Mouse (Mus musculus) adrenal gland (tissue): Measurements from ENCODE around the gene Hyal1.

Experiments
- intact Hi-C: fragments of 180-260 bp; cut with DNase I; formaldehyde crosslinking; loops from one replicate; pipeline ENCODE4 v1.15.1; 2025
- long read RNA-seq, 2 experiments: library from polyadenylated mRNA; unstranded; transcript quantifications; one replicate each; pipeline ENCODE4 v2.0.0; 2020; ENCODE audit warnings: borderline replicate concordance in 1 of 2; ENCODE audit not compliant: insufficient replicate concordance in 1 of 2

The Hyal1 gene
- long read RNA-seq, experiment 1, transcript Hyal1-205 (1 exons, 2,078 nt) = major isoform, 5 of 8 reads
- long read RNA-seq, experiment 1, partial matches to known transcripts = 0 of 8 reads
- long read RNA-seq, experiment 1, other reads (novel, unspliced or antisense) = 0 of 8 reads
- long read RNA-seq, experiment 2, partial matches to known transcripts = 0 of 7 reads
- long read RNA-seq, experiment 2, other reads (novel, unspliced or antisense) = 0 of 7 reads

DNA sequence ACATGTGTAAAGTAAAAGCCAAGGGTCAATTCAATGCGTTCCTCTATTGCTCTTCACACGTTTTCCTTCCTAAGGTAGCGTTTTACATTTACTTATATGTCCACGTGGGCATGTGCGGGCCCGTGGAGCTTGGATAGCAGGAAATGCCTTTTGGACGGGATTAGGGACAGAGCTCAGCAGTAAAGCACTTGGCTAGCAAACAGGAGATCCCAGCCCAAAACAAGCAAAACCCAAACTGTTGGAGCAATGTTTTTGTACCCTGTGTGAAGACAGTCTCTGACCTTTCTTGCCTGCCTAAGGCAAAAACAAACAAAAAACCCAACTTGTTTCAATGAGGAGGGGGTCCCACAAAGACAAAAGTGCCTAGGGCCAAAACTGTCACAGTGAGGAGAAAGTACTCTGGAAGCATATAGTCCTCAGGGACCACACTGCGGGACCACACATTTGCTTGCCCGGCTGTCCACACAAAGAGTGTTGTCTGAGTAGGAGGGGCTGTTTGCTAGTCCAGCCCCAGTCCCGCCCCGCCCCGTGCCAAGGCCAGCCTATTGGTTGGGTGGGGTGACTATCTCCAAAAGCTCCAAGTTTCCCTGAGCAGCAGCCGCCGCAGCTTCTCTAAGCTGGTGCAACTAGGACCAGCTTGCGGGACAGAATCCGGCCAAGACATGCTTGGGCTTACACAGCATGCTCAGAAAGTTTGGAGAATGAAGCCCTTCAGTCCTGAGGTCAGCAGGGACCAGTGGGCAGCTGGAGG is at the start of gene Hyal1:
Hyal1 (plus strand) TSS at position 571 of the 751 bp plus-strand sequence.
- intact Hi-C loops = no loop called here

GRCm38 (mm10) chr9:107533791-107534407 is 42.8 kb upstream of the Hyal1 start, which contains the start of gene Tmem115:
Tmem115 (plus strand) TSS chr9:107533945.
- intact Hi-C loops = no loop called here

DNA sequence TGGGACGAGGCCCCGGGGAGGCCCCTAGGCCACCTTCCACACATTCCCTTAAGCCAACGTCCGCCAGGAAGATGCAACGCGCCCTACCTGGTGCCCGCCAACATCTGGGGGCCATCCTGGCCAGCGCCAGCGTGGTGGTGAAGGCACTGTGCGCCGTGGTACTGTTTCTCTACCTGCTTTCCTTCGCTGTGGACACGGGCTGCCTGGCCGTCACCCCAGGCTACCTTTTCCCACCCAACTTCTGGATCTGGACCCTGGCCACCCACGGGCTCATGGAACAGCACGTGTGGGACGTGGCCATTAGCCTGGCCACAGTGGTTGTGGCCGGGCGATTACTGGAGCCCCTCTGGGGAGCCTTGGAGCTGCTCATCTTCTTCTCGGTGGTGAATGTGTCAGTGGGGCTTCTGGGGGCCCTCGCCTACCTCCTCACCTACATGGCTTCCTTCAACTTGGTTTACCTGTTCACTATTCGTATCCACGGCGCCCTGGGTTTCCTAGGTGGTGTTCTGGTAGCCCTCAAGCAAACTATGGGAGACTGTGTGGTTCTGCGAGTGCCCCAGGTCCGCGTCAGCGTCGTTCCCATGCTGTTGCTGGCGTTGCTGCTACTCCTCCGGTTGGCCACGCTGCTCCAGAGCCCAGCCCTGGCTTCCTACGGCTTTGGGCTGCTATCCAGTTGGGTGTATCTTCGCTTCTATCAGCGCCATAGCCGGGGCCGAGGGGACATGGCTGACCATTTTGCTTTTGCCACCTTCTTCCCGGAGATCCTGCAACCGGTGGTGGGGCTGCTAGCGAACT is 42.1 kb upstream of the Hyal1 start:
- intact Hi-C loops = no loop called here

DNA sequence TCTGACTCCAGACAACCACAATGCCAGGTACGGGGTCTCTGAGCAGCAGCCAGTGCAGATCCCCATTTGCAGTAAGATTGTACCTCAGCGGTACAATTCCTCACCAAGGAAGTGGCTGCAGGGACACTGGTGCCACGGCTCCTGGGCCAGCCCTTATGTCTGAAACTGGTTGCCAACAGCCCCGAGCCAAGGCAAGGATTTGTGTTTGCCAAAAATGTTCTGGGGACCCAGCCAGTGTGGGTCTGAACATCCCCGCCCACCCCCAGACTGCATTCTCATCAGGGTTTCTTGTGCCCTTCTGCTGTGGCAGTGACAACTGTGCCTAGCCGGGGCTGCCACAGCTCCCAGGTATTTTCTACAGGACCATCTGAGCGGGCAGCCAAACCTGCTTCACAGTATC is 38.5 kb upstream of the Hyal1 start:
- intact Hi-C loops = no loop called here

DNA sequence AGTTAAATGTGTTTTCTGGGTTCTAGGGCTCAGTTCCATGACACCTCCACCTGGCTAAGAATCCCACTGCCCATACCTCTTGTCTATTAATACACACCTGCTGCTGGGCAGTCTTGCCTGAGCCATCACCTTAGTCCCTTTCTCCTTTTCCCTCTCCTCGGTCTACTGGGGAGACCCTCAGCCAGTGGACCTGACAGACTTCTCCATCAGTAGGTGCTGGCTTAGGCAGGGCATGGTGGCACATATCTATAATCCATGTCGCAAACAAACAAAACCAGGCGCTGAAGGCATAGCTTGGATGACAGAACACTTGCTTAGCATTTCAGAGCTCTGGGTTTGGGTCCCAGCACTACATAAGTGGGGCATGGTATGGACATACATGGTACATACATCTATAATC is 38.0 kb upstream of the Hyal1 start:
- intact Hi-C loops = no loop called here

- intact Hi-C loops = no loop called here
Measured at GRCm38 (mm10) chr9:107539940-107540339, 36.8 kb upstream of the Hyal1 start.

- intact Hi-C loops = no loop called here
Measured at GRCm38 (mm10) chr9:107540420-107540819, 36.3 kb upstream of the Hyal1 start.

GRCm38 (mm10) chr9:107541005-107541404 is 35.7 kb upstream of the Hyal1 start:
- intact Hi-C loops = no loop called here

GRCm38 (mm10) chr9:107541474-107542351 is 35.0 kb upstream of the Hyal1 start, which contains the start of the genes Cyb561d2 and Nprl2:
Cyb561d2 (minus strand) TSS chr9:107542193.
Nprl2 (plus strand) TSS chr9:107542226.
- intact Hi-C loops = no loop called here

GRCm38 (mm10) chr9:107542352-107542686 is 34.4 kb upstream of the Hyal1 start:
- intact Hi-C loops = no loop called here

DNA sequence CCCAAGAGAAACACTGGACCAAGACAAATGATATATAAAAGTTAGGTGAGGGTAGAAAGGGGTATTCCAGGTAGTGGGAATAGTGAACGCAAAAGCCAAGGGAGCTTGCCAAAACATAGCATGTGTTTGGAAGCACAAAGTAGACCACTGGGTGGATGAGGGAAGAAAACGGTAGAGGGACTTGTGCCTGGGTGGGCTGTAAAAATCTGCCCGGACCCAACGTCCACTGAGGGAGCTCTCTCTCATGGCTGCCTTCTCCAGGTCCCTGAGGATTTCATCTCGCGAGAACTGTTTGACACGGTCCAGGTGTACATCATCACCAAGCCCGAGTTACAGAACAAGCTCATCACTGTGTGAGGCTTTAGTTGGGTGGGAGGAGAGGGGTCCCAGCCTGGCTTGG is 34.0 kb upstream of the Hyal1 start:
- intact Hi-C loops = no loop called here

- intact Hi-C loops = no loop called here
Measured at GRCm38 (mm10) chr9:107543299-107543698, 33.4 kb upstream of the Hyal1 start.

DNA sequence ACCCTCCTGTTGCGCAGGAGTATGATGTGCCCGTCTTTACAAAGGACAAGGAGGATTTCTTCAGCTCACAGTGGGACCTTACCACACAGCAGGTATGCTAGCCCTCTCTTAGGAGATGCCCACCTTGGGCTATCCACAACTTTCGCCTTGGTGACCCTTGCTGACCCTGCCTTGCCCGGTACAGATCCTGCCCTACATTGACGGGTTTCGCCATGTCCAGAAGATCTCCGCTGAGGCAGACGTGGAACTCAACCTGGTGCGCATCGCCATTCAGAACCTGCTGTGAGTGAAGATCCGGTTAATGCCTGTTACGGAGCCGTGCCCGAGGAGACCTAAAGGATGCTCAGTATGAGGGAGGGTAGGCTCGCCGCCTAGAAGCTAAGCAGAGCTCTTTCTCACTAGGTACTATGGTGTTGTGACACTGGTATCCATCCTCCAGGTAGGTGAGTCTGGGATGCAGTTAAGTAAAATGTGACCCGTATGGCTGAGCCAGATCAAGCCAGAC is 32.5 kb upstream of the Hyal1 start:
- intact Hi-C loops = no loop called here

- intact Hi-C loops = no loop called here
Measured at GRCm38 (mm10) chr9:107544729-107545128, 32.0 kb upstream of the Hyal1 start.

DNA sequence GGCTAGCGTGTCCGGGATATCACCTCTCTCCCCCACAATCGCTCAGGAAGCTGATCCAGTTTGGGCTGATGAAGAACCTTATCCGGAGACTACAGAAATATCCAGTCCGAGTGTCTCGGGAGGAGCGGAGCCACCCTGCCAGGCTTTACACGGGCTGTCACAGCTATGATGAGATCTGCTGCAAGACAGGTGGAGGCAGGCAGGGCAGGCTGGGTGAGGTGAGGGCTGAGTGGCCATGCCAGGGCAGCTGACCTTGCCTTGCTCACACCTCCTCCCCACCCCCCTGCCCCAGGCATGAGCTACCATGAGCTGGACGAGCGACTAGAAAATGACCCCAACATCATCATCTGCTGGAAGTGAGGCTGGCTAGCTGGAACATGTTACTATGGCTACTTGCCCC is 31.5 kb upstream of the Hyal1 start:
- intact Hi-C loops = no loop called here

DNA sequence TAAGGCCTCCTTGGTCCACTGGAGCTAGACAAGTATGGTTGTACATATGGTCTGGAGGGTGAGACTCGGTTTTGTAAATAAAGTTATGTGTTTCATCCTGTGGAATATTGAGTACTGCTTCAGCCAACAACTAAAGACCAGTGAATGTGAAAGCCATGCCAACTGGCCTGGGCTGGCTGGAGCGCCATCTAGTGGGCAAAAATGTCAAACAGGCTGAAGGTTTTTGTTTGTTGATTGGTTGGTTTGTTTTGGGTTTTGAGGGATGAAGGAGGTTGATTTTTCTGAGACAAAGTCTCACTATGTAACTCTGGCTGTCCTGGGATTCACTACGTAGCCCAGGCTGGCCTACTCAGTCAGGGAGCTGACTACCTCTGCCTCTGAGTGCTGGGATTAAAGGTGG is 31.1 kb upstream of the Hyal1 start:
- intact Hi-C loops = no loop called here

GRCm38 (mm10) chr9:107547026-107547425 is 29.7 kb upstream of the Hyal1 start, which contains the start of gene Zmynd10:
Zmynd10 (plus strand) TSS chr9:107547298.
- intact Hi-C loops = no loop called here

DNA sequence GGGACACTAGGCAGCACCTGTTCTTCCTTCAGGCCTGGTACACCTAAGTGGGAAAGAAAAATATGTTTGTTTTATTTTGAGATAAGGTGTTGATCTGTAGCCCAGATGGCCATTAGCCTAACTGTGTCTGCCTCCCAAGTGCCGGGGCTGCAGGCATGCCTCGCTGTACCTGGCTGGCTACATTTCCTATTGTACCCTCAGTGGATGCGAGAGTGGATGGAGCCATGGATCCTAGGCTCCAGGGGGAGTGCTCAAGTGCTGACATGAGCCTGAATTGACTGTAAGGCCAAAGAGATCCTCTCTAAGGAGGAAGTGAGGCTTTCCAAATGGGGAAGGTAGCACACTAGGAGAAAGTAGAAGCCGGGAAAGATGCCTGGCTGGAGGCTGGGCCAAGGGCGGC is 28.8 kb upstream of the Hyal1 start:
- intact Hi-C loops = no loop called here

DNA sequence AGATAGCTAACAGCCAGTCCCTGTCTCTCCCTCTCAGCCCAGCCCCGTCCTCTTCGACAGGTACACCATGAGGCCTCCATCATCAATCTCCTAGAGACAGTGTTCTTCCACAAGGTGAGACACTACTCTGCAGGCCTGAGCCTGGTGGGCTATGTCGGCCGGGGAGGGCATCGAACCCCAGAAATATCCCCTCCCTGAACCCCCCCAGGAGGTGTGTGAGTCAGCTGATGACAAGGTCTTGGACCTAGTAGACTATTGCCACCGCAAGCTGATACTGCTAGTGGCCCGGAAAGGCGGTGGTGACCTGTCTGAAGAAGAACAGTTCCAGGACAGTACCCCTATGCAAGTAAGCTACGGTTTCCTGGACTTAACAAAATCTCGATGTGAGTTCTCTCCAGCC is 27.9 kb upstream of the Hyal1 start:
- intact Hi-C loops = no loop called here

DNA sequence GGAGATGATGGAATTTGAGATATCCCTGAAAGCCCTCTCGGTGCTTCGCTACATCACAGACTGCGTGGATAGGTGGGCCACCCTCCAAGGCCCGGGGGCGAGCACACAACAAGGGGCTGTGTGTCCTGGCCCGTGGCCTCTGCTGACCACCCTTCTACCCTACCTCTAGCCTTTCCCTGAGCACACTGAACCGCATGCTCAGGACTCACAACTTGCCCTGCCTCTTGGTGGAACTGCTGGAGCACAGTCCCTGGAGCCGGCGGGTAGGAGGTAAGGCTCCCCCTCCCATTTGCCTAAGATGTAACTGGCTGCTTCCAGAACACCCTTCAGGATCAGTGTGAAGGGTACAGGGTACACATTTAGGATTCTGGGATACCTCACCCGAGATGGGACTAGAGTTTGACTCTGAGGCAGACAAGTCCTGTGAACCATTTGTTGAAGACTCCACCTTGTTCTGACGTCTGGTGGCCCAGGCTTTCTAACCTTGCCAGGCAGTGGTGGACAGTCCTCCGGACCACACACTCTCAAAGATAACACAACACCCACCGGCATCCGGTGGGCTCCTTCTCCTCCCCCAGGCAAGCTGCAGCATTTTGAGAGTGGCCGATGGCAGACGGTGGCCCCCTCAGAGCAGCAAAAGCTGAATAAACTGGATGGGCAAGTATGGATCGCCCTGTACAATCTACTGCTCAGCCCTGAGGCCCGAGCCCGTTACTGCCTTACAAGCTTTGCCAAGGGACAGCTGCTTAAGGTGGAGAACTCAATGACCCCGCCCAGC is 27.2 kb upstream of the Hyal1 start:
- intact Hi-C loops = no loop called here
